Mouse (Mus musculus) G1E (cell line): ENCODE results near the gene Lamp1. TPM values are rescaled to one million over a fixed set of nuclear protein-coding genes. Genes with fewer than 3 reads are reported as not detected.

Experiments used
- ATAC-seq: 2 replicates; pipeline ENCODE4 v1.8.0; 2016; ENCODE audit warnings: mild to moderate bottlenecking; ENCODE audit not compliant: insufficient number of reproducible peaks, poor library complexity, low FRiP score, severe bottlenecking; ENCODE audit errors: extremely low read depth
- DNase-seq: peaks from one replicate; pipeline ENCODE4 v3.0.0; 2012; ENCODE audit warnings: low spot score
- H3K27me3 ChIP-seq: 2 replicates; pipeline ENCODE4 v1.6.1; 2012; ENCODE audit warnings: mild to moderate bottlenecking, low read length, inconsistent platforms; ENCODE audit not compliant: insufficient read depth
- H3K36me3 ChIP-seq: replicated peaks from 2 replicates; pipeline ENCODE3; 2012; ENCODE audit warnings: mild to moderate bottlenecking, inconsistent platforms
- H3K4me1 ChIP-seq: 2 replicates; pipeline ENCODE4 v1.6.1; 2012; ENCODE audit warnings: low read depth, low read length, inconsistent platforms, mixed read lengths; ENCODE audit not compliant: insufficient read depth
- H3K4me3 ChIP-seq: 2 replicates; pipeline ENCODE4 v1.5.1; 2012; ENCODE audit warnings: low read depth, mild to moderate bottlenecking, inconsistent platforms, low read length, moderate library complexity, mixed read lengths
- H3K9me3 ChIP-seq: replicated peaks from 2 replicates; pipeline ENCODE4 v1.6.1; 2012; ENCODE audit warnings: inconsistent platforms
- CTCF ChIP-seq: IDR thresholded peaks from 2 replicates; pipeline ENCODE4 v1.5.1; 2012; ENCODE audit warnings: low read depth, low read length, inconsistent platforms, mixed read lengths
- GATA1 ChIP-seq: IDR thresholded peaks from 2 replicates; pipeline ENCODE4 v1.6.1; 2012; ENCODE audit warnings: borderline replicate concordance, low read length, inconsistent platforms, mixed read lengths
- GATA2 ChIP-seq: IDR thresholded peaks from 2 replicates; pipeline ENCODE4 v1.6.1; 2012; ENCODE audit warnings: low read depth, low read length, inconsistent platforms, borderline replicate concordance
- POLR2AphosphoS5 ChIP-seq: IDR thresholded peaks from 2 replicates; pipeline ENCODE4 v1.6.1; 2012; ENCODE audit warnings: low read depth, low read length, inconsistent platforms; ENCODE audit not compliant: insufficient replicate concordance
- TAL1 ChIP-seq: conservative IDR thresholded peaks from 2 replicates; pipeline ENCODE4 v1.6.1; 2012; ENCODE audit warnings: low read depth, low read length, inconsistent platforms, mixed read lengths
- polyA plus RNA-seq: library from polyadenylated mRNA; stranded (reverse); fragments of >175 nt; gene quantifications from 2 replicates; pipeline ENCODE4 v1.2.3, GENCODE M21; 2012
- total RNA-seq, 2 experiments: library from RNA; stranded (forward) in 1 of 2; stranded (reverse) in 1 of 2; fragments of 200-1000 nt in 1 of 2; fragments of >200 nt in 1 of 2; fragmentation: Nextera tagmentation in 1 of 2; gene quantifications; 2 replicates each; pipeline ENCODE4 v1.2.3; 2014 to 2017

The Lamp1 gene
- total and polyA plus RNA-seq, 3 experiments = 208 to 458 (median 233) TPM

DNA sequence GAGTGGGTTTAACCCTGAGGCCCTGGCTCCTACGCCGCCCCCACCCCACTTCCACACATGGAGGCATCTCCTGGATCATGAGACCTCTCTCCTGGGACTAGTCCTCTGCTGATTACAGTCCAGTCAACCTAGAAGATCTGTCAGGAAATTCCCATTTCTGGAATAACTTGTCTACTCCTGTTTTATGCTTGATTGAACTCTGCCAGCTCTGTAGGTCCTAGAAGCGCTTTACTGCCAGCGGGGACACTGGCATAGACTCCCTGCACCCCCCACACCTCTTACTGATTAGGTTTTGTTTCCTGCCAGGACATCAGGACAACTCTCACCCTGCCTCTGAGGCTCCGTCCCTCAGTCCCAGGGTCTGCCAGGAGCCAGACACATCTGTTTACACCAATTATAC lies 38.5 kb downstream of the Lamp1 start:
- Histone ChIP-seq H3K9me3 (no peaks in the 10 kb centered on the region), H3K4me1 (peaks cover 64% of the 10 kb centered on the region), H3K27me3 (no peaks in the 10 kb centered on the region), H3K36me3 (peaks cover 46% of the 10 kb centered on the region), H3K4me3 (no peak overlapping the region)
- DNase-seq = no peak
- TF ChIP-seq CTCF (no peak), TAL1 (no peak), POLR2AphosphoS5 (no peak), GATA2 (no peak), GATA1 (no peak)
- no peak for ATAC-seq

DNA sequence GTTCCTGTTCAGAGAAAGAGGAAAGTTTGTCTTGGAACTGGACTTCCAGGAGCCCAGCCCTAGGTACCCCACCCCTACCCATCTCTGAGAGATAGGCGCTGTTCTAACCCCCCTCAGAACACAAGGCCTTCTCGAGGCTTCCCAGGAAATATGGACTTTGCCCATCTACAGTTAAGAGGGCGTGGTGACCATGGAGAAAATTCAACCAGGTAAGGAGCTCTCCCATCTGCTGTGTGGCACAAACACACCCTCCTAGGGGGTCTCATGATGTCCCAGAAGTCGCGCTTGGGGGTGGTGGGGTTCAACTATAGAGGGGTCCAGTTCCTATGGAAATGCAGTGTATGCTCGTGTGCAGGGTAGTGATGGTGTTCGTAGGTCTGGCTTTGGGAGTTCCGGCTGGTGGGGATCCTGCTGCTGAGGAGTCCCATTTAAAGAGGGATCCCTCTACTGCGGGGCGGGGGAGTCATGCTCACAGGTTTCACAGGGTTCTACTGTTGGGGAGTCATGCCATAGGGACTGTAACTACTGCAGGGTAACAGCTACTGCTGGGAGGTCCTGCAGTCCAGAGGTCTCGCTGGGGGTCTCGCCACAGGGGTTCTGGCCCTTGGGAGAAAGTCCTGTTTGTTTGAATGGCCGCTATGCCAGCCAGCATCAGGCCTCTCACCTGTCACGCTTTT lies 40.6 kb downstream of the Lamp1 start:
- DNase-seq (no peak), ATAC-seq (no peak)
- Histone ChIP-seq H3K4me1 (peaks cover 83% of the 10 kb centered on the region), H3K4me3 (peak overlapping the region; percentile 85), H3K36me3 (peaks cover 38% of the 10 kb centered on the region), H3K9me3 (0 out of 2 replicates have a peak, but pooled peaks cover 4% of the 10 kb centered on the region), H3K27me3 (no peaks in the 10 kb centered on the region)
- TF ChIP-seq CTCF = no peak
- no peak for TF ChIP-seq POLR2AphosphoS5
- TF ChIP-seq GATA2 = no peak
- TF ChIP-seq TAL1 = no peak

DNA sequence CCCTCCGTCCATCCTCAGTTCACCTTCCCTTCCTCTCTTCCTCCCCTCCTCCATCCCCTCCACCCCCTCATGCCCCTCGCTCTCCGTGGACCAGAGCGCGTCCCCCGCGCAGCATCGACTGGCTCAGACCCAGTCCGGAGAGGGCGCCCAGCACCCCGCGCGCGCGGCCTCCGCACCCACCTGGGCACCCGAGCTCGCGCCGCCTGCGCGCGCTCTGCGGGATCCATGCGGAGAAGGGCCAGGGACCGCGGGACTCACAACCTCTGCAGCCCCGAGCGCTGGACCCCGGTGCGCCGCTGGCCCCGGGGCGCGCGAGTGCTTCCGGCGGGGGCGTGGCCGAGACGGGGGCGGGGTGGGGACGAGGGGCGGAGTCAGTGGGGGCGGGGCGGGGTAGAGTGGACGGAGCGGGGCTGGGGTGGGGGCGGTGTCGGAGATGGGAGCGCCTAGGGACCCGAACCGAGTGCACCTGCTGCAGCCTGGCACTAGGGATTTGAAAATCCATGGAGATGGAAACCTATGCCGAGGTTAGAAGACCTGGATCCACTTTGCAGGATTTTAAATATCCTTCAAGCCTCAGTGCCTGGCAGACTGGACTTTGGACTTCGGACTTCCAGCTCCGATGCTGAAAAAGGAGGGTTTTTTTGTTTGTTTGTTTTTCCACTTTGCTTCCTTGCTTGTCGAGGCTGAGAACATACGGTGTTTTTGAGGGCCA lies 41.5 kb downstream of the Lamp1 start, which contains the start of gene Grtp1:
Gene Grtp1 (minus strand): TSS at position 320 of the 712 bp plus-strand sequence.
- TF ChIP-seq TAL1 = no peak
- TF ChIP-seq CTCF = no peak
- no peak for TF ChIP-seq POLR2AphosphoS5
- no peak for TF ChIP-seq GATA1
- no peak for TF ChIP-seq GATA2
- DNase-seq = peak; percentile 76
- ATAC-seq = no peak
- peak within 1 kb of the TSS; percentile 85 for H3K4me3 ChIP-seq
- H3K9me3 ChIP-seq = 0 out of 2 replicates have a peak, but pooled peaks cover 4% of the 10 kb centered on the region
- peaks cover 86% of the 10 kb centered on the region for H3K4me1 ChIP-seq
- H3K27me3 ChIP-seq = no peaks in the 10 kb centered on the region
- H3K36me3 ChIP-seq = peaks cover 31% of the 10 kb centered on the region

DNA sequence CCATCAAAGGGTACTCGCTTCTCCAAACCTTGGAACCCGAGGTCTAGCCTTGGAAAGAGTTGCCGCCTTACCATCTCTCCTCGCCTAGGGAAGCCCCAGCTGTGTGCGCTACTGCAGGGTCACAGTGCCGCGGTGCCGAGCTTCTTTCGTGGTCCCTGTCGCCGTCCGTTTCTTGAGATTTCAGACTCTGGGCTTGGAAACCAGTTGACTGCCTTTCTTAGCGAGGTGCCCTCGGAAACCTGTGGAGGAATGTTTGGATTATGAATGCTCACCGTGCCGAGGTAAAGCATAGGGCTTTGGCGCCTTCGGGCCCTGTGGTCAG lies 42.0 kb downstream of the Lamp1 start:
- peaks cover 28% of the 10 kb centered on the region for H3K36me3 ChIP-seq
- DNase-seq (peak; percentile 50), ATAC-seq (no peak)
- no peak for TF ChIP-seq CTCF
- no peak for TF ChIP-seq POLR2AphosphoS5
- no peak for TF ChIP-seq TAL1
- TF ChIP-seq GATA1 = no peak
- TF ChIP-seq GATA2 = no peak
- no peaks in the 10 kb centered on the region for H3K27me3 ChIP-seq
- peak overlapping the region; percentile 85 for H3K4me3 ChIP-seq
- peaks cover 86% of the 10 kb centered on the region for H3K4me1 ChIP-seq
- H3K9me3 ChIP-seq = 0 out of 2 replicates have a peak, but pooled peaks cover 4% of the 10 kb centered on the region

DNA sequence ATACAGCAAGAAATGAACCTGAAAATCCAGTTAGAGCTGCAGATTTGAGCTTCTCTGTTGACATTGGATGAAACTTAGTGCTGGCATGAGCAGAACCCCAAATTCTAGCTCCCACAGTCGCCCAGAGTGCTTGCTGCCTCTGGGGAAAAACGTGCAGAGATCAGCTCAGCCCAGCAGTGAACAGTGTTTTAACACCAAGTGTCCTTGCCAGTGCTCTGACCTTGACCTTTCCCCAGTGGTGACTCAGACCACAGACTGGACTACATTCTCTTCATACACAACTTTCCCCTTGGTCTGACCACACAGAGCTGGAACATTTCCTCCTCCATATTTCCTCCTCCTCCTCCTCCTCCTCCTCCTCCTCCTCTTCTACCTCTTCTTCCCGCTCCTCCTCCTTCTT lies 43.1 kb downstream of the Lamp1 start:
- TF ChIP-seq GATA2 (no peak), GATA1 (no peak), TAL1 (no peak), CTCF (no peak), POLR2AphosphoS5 (no peak)
- Histone ChIP-seq H3K36me3 (peaks cover 17% of the 10 kb centered on the region), H3K27me3 (no peaks in the 10 kb centered on the region), H3K9me3 (0 out of 2 replicates have a peak, but pooled peaks cover 4% of the 10 kb centered on the region), H3K4me1 (peaks cover 86% of the 10 kb centered on the region), H3K4me3 (peak overlapping the region; percentile 85; the same call in 1 of the 2 replicates)
- ATAC-seq = no peak
- no peak for DNase-seq

DNA sequence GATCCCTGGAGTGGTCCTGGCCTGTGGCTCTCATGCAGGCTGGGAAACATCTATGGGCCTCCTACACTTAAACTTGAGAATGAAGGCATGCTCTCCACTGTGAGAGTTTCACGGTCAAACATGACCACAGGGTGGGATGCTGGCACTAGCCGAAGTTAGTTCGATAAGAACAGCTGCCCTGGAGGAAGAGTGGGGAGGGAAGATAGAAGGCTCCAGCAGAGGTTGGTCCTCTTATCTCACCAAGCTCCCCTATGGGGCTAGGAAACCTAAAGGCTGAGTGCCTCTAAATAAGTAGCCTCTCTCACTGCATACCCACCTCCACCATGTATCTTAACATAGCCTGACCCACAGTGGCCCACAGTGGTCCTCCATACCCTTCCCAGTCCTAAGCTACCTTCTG lies 43.8 kb downstream of the Lamp1 start:
- peak; percentile 77 for ATAC-seq
- Histone ChIP-seq H3K4me3 (peak overlapping the region; percentile 85; the same call in 1 of the 2 replicates), H3K9me3 (0 out of 2 replicates have a peak, but pooled peaks cover 4% of the 10 kb centered on the region), H3K36me3 (peaks cover 10% of the 10 kb centered on the region), H3K4me1 (peaks cover 88% of the 10 kb centered on the region), H3K27me3 (no peaks in the 10 kb centered on the region)
- TF ChIP-seq GATA1 (no peak), TAL1 (peak; percentile 91)
- peak; percentile 77 for DNase-seq
